Mouse (Mus musculus): ENCODE measurements around the gene Slc24a3.

- TF ChIP-seq CTCF (IDR thresholded peaks at IDR 0.05 in 2 of 3, conservative IDR thresholded peaks at IDR 0.05 in 1 of 3; ENCODE audit: control insufficient read depth in 1 of 3, insufficient read depth in 1 of 3, low read depth in 2 of 3, low read length in 3 of 3, poor library complexity in 1 of 3, severe bottlenecking in 1 of 3) (no peak), EP300 (IDR thresholded peaks at IDR 0.05; ENCODE audit: low read depth in 1 of 2, low read length in 2 of 2) (no peak), POLR2A (IDR thresholded peaks at IDR 0.05; ENCODE audit: control insufficient read depth in 1 of 2, insufficient read depth in 1 of 2, low read depth in 1 of 2, low read length in 2 of 2, poor library complexity in 1 of 2) (no peak), POLR2AphosphoS2 (IDR thresholded peaks at IDR 0.05; ENCODE audit: low read length) (no peak), KAT2A (conservative IDR thresholded peaks at IDR 0.05; ENCODE audit: low read depth, low read length) (no peak), ELF1 (IDR thresholded peaks at IDR 0.05; ENCODE audit: low read depth, low read length) (no peak), GABPA (IDR thresholded peaks at IDR 0.05; ENCODE audit: low read depth, low read length) (no peak), RCOR1 (IDR thresholded peaks at IDR 0.05; ENCODE audit: low read depth, low read length) (no peak), CHD2 (IDR thresholded peaks at IDR 0.05; ENCODE audit: low read length) (no peak), POLR2AphosphoS5 (IDR thresholded peaks at IDR 0.05; ENCODE audit: borderline replicate concordance, low read depth, low read length) (no peak)
Measured at GRCm38 (mm10) chr2:145216580-145216979, 49.0 kb downstream of the Slc24a3 start.
